Mouse (Mus musculus) ovary, postnatal 10 days (tissue): Measurements from ENCODE around the gene Ppp3ca.

Experiments
- DNase-seq: peaks from one replicate; pipeline ENCODE4 v3.0.0; 2022; ENCODE audit warnings: low spot score

Gene Ppp3ca

DNA sequence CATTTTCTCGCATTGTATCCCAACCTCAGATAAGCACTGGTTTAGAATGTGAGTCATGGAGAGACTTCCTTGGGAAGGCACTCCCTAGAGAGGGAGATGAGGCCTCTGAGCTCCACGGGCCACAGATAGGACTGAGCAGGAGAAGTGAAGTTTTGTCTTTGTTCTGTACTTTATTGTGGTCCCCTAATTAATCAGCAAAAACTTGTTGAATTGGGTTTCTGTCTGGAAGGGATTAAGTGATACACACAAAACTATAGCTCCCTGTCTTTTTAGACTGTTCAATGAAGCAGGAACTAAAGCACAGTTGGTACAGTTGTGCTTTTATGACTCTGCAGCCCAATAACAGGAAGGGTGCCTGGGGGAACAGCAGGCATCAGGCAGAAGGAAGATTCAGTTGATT, 95.6 kb downstream of the Ppp3ca start:
- no peak for DNase-seq

DNA sequence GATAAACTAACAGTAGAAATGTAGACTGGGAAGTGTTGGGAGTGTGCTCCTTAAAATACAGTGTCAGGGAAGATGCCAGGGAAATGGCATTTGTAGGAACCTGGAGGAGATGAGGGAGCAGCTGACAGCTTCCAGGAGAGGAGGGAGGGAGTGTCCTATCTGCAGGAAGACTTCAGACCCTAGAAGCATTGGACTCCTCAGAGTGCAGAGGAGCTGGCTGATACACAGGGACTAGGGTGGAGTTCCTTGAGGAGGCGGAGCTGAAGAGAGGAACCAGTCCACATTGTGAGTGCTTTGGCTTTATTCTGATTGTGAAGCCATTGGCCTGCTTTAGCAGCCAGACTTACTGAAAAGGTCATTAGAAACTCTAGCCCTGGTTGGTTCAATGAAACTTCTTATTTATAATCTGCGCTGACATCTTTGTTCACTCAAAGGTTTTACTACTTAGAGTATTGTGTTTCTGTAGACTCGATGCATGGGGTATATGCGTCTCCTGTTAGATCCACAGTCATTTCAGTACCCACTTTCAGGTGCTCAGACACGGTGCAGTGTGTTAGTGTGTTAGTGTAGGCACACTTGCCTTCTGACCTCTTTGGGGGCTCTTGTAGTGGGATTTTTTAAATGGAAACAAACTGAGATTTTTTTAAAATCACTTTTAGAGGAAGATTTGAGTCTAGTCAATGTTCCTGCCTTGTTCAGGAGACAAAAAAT, 99.0 kb downstream of the Ppp3ca start:
- DNase-seq = no peak

DNA sequence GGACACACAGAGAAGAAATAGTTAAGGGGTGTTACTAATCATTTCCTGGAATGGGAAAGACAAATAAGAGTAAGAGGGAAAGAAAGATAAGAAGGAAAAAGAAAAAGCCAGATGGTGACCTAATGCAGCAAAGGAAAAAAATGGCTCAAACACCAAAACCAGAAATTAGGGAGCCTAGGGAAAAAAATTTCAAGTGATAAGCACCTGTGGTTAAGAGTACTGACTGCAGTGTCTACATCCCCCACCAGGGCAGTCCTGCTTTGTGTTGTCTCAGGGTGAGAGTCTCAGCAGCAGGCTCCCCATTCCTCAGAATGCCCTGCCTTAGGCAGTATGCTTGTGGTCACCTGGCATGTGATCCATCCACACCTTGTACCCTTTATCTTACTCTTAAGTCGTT, 99.6 kb downstream of the Ppp3ca start:
- no peak for DNase-seq

DNA sequence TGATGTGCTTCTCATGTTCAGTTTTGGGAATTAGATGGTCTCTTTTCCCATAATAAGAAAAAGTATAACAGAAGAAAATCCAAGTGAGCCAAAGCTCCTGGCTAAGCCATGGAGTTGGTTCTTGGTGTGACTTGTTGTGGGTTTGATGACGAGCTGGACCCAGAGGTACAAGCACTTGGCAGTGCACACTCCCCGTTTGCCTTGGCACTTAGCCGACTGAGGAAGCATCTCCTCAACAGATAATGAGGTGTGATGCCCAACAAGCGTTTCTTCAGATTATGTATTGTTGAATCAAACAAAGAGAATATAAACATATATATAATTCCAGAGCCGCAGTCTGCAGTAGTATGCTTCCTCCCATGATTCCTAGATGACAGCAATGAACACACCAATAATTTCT, 101.8 kb downstream of the Ppp3ca start:
- no peak for DNase-seq

DNA sequence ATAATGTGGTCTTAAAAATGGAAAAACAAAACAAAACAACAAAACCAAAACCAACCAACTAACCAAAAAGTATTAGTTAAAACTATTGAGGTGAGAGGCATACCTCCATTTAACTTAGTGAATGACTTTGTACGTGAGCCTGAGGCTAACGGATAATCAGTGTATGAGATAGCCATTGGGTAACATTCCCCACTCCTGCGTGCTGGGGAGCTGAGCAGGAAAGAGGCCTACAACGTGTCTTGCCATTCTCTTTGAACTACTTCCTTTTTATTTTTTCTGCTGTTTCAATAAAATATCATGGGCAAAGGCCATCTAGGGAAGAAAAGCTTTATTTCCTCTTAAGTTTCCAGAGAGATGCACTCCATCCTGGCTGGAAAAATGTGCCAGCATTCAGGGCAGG, 103.3 kb downstream of the Ppp3ca start:
- no peak for DNase-seq

GRCm38 (mm10) chr3:136774196-136774595, 104.3 kb downstream of the Ppp3ca start:
- no peak for DNase-seq

- DNase-seq = no peak
Measured at GRCm38 (mm10) chr3:136776525-136776924, 106.6 kb downstream of the Ppp3ca start.

- DNase-seq = no peak
Measured at GRCm38 (mm10) chr3:136777380-136777779, 107.5 kb downstream of the Ppp3ca start.

DNA sequence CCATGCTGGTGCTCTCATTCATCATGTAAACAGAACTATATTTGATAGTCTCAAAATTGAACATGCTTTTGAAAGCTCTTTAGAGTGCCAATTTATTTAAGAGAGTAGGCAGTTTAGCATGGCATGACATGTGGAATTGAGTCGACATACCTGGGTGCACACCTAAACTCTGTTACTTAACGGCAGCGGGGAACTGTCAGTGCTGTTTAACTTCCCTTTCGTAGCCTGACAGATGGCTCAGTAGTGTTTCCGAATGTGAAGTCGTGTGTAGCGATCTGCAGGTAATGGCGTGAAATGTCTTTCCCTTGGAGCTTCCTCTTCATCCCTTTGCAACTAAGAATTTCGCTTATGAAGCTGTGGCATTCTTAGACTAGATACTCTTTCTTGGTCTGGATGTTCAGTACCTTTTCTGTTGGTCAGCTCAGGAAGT, 107.9 kb downstream of the Ppp3ca start:
- no peak for DNase-seq

DNA sequence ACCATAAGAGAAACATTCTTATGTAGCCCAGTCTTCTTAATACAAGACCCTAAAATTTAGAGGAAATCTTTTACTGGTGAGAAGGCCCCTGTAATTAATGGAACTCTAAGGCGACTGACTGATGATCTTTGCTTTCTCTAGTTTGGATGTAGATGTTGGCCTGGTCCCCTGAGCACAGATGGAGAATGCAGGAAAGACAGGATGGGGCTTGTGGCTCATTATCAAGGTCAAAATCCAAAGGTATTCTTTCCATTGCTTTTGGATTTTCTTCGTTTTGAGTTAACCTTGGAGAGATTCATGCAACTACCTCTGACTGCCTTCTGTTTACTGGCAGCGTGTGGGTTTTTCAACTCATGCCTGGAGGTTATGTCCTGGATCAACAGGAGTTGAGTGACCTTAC, 110.4 kb downstream of the Ppp3ca start:
- DNase-seq = no peak

DNA sequence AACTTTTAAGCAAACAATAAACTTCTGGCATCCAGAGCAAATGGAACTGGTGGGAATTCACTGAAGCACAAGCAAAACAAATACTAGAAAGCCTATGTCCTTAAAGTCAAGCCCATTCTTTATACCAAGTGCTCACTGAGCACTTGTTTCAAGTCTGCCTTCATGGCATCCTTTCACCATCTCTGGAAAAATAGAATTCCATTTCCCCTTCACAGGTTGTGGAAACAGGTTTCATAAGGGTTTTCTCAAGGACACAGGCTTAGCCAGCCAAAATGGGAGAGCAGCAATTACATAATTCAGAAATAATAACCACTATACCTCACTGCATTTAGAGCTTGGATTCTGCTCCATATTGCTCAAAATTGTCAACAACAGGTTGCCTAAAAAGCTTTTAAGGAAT, 112.1 kb downstream of the Ppp3ca start:
- DNase-seq = no peak

DNA sequence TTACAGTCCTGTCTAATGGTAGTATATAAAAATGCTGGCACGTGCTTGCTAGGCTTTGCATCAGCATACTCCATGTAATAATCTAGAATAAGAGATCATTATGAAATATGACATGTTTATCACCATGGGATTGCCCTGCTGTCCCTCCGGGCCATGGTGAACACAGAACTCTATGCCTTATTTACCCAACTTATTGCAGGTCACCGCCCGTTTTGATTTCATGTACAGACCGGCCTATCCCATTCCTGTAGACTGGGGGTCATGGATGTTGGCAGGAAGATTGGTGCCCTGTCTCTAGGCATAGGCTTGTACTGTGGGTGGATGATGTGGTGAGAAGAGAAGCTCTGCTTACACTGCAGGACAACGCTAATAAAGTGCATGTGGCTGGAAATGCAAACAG, 115.8 kb downstream of the Ppp3ca start:
- DNase-seq = no peak

- DNase-seq = no peak
Measured at GRCm38 (mm10) chr3:136790261-136790871, 120.4 kb downstream of the Ppp3ca start.

DNA sequence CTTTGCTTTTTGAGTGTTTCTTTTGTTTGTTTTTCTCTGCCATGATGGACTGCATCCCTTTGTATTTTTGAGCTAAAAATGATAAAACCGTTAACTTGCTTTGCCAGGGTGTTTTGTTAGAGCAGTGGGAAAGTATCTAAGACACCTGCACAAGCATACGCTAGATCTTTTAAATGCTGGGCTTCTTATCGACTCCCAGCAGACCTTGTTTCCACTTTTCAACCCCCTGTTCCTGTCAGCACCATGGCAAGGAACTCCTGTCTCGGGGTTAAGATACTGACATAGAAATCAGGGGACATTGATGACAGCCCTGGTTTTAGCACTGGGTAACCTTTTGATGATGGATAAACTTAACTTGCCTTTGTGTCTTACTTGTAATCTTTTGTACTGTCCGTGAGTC, 121.5 kb downstream of the Ppp3ca start:
- DNase-seq = no peak

DNA sequence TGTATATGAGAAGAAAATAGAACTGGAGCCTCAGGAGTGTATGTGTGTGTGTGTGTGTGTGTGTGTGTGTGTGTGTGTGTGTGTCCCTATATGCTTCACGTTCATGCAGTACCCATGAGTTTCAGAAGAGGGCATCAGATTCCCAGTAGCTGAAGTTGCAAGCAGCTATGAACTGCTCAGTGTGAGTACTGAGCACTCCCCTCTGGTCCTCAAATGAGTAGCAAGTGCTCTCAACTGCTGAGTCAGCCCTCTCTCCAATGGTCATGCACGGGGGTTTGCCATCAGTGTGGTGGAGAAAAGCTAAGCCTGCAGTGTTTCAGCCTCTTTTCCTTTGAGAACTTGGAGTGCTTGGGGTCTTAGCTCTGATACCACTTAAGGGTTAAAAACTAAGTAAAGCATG, 122.0 kb downstream of the Ppp3ca start:
- DNase-seq = no peak

DNA sequence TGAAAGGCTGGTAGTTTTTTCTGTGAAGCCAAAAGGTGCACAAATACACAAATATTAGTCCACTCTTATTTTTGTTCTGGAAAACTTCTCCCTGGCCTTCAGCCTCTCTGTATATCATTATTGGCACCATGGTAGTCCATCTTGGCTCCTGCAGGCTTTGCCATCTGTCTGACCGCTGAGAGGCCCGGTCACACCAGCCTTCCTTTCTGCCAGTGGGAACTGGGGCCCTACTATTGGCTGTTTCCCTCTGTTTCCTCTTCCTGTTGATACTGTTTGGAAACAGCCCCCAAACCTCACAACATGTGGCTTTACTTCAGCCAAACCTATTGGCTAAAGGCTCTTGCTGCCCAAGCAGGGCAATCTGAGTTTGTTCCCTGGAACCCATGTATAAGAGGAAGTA, 123.5 kb downstream of the Ppp3ca start:
- no peak for DNase-seq

GRCm38 (mm10) chr3:136794426-136795217, 124.7 kb downstream of the Ppp3ca start:
- DNase-seq = no peak

- no peak for DNase-seq
Measured at GRCm38 (mm10) chr3:136798896-136799295, 129.0 kb downstream of the Ppp3ca start.

DNA sequence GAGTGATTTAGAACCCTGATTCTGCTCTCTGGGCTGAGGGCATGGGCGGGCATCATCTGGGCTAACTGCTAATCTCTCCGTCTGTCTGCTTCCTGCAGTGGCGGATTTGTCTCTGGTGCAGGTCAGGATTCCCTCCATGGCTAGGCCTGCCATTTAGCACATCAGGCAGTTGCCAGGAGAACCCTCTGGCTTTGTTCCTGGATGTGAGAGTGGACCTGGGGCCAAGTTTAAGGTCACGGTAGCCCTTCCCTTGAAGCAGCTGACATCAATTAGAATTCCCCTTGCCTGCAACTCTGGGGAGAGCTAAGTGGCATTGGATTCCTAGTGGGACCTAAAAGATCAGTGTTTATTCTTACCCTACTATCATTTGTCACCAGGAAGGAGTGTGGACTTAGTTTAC, 132.7 kb downstream of the Ppp3ca start:
- DNase-seq = no peak

- no peak for DNase-seq
Measured at GRCm38 (mm10) chr3:136805897-136806296, 136.0 kb downstream of the Ppp3ca start.

GRCm38 (mm10) chr3:136810271-136810670, 140.3 kb downstream of the Ppp3ca start:
- DNase-seq = no peak

DNA sequence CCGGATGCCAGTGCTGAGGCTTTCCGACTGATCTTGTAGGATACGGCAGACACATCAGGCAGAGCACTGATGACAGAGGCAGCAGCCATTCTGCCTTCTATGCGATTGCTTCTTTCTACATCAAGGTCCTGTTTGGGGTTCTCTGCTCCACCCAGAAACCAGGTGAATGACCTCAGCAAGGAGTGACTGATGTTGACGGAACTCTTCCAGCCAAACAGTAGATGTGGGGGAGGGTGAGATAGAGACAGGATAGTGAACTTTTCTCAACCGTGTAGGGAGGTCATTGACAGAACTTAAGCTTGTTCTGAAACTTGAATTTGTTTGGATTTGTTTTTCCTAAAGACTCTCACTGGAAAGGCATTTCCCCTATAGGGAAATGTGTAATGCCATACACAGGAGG, 142.2 kb downstream of the Ppp3ca start:
- no peak for DNase-seq

DNA sequence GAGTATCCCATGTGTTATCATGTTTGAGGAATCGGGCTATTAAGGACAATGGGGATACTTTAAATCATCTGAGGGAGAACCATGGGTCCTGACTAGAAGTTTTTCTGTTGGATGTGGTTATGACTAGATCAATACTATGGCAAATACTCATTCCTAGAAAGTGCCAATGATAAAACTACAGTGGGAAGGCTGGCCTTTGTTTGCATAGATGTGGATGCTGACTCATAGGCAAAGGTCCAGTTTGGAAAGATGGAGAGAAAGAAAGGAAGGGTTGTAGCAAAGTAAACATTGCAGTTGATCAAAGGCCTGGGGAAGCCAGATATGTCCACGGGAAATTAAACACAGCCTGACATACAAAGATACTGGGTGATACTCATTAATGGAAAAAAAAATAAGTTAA, 142.9 kb downstream of the Ppp3ca start:
- DNase-seq = no peak
